Mouse (Mus musculus): ENCODE measurements around the gene Fh1.

GRCm38 (mm10) chr1:175619814-175620431, 5.5 kb downstream of the Fh1 start, which contains the start of gene Kmo:
- TF ChIP-seq CTCF (IDR thresholded peaks at IDR 0.05) (no peak), EP300 (IDR thresholded peaks at IDR 0.05) (no peak)
